Mouse (Mus musculus) layer of hippocampus, adult 9-11 months (tissue): ENCODE measurements around the gene Rfx7.
"Not testable (repeated sequence)": the region's sequence is repeated elsewhere in the genome, so short reads cannot be mapped to it uniquely, and the experiment has no call there.

ENCODE experiments used
- DNase-seq: peaks from one replicate; pipeline ENCODE4 v3.0.0; 2022

Rfx7 gene

DNA sequence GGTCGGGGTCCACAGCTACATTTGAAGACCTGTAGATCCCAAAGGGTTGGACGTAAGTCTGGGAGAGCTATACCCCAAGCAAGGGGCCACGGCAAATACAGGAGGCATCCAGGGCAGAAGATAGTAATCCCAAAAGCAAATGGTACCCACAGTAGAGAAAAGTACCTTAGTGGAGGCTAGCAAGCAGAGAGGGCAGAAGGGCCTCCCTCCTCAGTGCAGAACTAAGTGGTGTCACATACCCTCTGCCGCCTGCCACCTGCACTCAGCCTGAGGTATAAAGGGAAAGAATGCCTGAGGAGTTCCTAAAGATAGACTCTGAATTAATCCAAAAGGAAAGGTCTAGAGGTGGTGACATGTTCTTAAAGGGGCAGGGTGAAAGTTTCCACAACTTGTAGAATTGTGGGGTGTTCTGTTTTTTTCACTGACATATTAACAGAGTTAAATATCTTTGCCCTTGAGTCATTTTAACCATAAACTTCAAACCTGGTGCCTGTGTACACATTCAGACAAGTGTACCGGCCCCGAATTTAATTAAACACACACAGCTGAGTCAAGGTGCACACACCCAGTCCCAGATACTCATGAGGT is 109.1 kb downstream of the Rfx7 start:
- no peak for DNase-seq

DNA sequence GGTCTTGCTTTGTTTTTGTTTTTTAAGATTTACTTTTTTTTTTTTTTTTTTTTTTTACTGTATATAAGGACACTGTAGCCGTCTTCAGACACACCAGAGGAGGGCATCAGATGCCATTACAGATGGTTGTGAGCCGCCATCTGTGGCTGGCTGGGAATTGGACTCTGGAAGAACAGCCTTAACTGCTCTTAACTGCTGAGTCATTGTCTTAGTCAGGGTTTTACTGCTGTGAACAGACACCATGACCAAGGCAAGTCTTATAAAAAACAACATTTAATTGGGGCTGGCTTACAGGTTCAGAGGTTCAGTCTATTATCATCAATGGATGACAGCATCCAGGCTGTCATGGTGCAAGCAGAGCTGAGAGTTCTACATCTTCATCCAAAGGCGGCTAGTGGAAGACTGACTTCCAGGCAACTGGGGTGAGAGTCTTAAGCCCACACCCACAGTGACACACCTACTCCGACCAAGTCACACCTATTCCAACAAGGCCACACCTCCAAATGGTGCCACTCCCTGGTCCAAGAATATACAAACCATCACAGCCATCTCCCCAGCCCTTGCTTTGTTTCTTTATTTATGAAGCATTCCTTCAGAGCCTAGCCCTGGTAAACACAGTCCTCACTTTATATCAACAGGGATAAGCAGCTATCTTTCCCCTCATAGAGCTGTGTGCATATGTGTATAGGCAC is 110.9 kb downstream of the Rfx7 start:
- not testable (repeated sequence) for DNase-seq

DNA sequence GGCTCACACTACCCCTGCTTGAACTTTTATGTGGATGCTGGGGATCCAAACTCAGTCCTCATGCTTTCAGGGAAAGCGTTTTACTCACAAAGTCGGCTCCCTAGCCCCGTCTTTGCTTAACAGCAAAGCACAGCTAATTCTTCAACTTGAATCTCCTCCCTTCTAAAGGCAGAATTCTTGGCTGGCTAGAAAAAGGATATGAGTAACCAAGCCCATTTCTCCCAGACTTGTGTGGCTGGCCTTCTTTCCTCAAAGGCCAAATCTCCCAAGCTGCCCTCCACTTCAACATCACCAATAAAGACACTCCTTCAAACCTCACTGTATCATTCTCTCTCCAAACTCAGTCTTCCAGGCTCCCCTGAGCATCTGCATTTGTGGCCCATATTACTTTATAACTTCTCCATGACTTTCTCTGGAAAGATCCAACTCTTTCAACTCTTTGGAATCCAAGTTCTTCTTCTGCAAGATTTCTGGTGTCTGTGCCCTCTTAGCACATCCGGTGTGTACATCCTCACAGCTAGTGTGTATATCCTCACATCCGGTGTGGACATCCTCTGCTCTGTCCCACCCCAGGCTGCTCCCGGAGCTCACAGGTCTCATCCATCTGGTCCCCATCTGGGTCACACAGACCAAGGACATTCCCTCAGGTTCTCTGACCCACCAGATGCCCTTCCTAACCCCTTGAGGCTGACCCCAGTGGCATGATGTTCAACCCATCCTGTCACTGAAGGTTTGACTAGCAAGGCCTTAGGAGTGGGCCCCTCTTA is 111.8 kb downstream of the Rfx7 start:
- DNase-seq, result no peak

DNA sequence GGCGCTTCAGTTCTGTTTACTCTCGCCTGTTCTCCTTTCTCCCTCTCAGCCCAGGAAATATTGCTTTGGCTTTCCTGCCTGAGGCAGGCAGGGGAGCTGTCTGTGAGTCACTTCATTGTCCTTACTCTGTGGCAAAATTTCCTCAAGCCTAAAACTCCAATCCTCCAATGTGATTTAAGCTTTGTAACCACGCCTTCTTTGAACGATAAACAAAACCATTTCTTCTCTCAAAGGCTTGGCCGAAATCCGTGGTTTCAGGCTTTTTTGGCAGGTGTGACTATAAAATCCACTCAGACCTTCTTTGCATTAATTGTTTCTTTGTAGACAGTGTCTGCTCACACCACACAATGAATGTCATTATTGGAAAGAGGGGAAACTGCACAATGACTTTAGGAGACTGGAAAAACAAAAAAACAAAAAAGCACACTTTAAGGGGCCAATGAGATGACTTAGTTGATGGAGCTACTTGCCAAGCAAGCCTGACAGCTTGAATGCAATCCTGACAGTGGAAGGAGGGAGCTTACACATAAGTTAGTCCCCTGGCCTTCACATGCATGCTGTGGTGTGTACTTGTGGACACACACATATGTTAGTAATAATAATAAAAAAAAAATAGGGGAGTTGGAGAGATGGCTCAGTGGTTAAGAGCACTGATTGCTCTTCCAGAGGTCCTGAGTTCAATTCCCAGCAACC is 112.5 kb downstream of the Rfx7 start:
- no peak for DNase-seq

DNA sequence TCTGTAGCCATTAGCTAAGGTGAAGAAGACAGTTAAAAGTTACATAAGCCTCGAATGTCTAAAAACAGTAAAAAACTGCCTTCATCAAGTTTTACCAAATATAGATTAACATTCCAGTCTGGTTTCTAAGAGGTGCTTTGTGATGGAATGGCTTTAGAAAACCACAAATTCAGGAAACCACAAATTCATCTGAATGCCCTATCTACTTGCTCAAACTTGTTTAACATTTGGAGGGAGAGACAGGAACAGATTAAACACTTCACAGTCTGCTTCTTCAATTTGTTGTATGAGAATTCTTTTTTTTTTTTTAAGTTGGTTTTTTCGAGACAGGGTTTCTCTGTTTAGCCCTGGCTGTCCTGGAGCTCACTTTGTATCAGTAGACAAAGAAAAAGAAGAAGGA is 117.7 kb downstream of the Rfx7 start:
- DNase-seq, result no peak

DNA sequence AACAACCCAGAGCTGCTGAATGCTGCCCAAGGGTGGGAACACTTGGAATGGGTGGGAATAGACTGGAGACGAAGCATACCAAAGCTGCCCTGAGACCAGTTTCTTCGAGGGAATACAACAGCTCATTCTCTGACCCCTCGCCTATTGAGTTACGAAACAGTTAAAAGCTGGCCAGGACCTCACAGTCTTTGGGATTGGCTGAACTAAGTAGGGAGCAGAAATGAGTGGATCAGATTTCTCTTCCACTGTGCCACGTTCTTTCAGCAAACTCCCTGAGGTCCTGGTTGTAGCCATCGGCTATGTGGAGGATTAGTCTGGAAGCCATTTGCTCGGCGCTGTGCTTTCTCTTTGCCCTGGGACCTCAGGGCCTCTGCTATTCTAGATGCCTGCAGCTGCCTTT is 120.9 kb downstream of the Rfx7 start:
- no peak for DNase-seq

DNA sequence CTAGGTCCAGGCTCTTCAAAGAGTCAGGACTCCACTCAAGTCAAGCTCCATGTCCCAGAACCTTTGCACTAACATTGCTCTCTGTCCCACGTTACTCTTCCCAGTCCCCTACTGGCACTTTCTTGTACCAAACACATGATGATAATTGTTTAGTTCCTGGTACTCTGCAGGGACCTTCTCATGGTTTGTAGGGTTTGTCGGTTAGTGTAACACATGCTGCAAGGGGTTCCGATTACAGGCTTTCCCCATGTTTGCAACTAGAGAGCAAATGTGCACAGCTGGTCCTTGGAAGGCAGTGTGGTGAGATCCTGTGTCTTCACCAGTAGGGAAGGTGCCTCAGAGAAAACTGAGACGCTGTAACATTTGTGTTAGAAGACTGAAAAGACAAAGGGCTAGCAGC is 121.5 kb downstream of the Rfx7 start:
- DNase-seq, result no peak

DNA sequence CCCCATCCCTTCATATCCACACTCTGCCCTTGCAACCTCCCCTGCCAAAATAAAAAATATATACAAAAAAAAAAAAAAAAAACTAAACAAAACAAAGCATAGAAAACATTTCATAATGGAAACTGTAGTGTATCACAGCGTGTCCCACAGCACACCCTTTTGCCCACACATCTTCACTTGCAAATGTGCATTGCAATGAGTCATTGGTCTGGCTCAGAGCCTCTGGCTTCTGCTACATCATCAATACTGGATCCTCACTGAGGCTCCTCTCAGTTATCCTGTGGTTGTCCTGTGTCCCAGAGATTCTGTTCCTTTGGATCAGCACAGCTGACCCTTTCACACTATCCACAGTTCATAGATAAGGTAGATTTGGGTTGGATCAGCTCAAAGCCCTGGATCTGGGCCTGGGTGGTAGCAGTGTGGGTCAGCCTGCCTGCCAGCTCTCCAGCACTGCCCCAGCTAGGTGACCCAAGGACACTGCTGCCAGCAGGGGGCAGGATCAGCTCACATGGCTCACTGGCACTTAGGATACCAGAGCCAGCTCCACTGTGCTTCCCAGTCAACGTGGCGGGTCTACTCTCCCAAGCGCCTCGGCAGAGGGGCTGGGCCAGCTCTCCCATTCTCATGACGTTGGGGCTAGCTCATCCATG is 122.7 kb downstream of the Rfx7 start:
- DNase-seq, result peak; percentile 57

DNA sequence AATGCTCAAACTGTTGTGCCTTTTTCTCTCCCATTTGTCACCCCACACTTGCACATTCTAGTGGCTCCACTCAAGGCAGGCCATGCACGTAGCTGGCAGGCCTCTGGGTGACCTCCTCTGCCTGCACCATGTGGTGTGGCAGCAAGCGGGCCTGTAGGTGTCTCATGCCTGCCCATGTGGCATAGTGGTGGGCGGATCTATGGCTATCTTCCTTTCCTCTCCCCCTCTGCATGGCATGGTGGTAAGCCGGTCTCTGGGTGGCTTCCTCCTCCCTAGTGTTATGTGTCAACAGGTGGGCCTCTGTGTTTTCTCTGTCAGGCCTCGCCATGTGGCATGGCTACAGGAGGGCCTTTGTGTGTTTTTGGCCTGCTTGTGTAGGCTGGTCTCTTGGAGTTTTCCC is 123.6 kb downstream of the Rfx7 start:
- no peak for DNase-seq

DNA sequence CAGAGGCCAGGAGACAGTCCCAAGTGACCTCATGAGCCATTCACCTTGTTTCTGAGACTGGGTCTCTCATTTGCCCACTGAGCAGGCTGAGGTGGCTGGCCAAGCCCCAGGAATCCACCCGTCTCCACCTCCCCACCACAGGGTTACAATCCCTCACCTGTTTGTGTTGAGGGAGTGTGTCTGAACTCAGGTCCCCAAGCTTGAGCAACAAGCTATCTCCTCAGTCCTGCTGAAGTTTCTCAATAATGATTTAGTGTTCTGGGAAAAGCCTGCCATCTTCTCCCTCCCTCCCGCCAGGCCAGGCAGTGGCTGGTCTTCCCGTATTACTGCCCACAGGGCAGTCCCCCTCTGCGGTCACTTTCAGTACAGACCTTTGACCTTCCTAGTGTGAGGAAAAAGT is 124.5 kb downstream of the Rfx7 start:
- no peak for DNase-seq

DNA sequence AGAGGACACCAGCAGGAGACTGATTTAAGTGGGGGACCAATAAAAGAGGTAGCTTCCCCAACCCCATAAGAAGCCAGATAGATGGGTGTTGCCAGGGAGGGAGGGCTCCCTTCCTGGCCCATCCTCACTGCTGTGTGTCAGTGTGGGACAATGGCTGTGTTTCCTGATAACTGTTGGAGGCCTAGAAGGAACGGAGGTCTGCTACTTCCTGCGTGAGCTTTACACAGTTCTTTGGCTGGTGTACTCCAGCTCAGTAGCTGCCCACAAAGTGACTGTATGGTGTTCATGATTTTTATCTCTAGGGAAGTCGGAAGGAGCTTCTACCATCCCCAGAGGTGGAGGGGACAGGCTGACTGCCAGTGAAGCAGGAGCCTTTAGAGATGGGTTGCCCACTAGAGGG is 124.9 kb downstream of the Rfx7 start:
- no peak for DNase-seq

DNA sequence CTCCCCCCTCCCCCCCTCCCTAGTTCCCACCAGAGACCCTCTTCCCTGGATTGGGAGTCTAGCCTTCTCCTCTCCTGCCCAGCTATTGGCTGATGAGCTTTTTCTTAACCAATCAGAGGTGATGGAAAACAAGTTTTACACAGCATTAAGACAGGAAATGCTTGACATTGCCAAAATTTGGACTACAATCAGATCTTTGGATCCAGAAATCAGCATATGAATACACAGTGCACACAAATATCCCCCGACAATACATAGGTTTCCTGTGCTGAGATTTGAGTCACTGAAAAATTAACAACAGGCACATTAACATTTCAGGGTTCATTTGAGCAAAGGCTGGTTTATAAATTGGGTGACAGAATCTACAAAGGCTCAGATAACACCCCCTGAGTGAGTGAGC is 125.7 kb downstream of the Rfx7 start:
- DNase-seq, result no peak

DNA sequence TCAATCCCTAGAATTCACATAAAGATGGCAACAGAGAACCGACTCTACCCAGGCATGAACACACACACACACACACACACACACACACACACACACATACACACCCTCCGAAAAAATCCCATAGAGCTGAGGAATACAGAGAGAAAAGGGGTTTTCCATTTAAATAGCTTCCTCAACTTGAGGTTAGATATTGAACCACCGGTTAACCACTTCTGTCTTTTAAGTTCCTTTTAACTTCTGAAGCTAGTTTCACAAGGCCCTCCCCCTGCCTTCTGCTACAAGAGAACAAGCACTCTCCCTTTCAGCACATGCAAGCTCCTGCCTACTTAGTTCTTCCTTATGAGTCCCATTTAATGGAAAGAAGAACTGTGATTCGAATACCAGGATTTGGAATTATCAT is 128.1 kb downstream of the Rfx7 start:
- DNase-seq, result no peak

DNA sequence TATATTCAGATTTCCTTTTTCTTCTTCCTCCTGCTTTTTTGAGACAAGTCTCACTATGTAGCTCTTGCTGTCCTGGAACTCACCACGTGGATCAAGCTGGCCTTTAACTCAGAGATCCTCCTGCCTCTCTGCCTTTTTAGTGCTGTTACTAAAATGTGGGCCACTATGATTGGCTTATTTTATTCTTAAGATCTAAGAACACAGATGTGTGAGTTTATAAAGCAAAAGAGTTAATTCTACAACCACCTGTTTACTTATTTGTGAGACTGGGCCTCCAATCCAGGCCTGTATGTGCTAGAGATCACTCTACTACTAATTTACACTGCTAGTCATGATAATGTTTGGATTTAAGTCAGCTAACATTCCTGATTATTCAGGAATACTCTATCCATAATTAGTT is 128.9 kb downstream of the Rfx7 start:
- no peak for DNase-seq

DNA sequence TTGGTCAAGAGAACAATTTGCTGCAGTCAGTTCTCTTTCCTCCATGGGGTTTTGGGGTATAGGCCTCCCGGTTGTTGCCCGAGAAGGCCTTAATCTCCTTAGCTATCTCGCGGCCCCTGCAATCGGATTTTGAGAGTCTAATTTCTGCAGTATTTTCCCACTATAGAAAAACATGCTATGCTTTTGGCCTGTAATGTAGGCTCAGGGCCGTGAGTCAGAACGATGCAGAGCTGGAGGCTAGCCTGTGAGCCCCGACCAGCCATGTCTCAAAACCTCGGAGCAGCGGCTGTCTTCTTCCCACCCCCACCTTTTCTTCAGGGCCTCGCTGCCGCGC is 129.5 kb downstream of the Rfx7 start:
- DNase-seq, result no peak

DNA sequence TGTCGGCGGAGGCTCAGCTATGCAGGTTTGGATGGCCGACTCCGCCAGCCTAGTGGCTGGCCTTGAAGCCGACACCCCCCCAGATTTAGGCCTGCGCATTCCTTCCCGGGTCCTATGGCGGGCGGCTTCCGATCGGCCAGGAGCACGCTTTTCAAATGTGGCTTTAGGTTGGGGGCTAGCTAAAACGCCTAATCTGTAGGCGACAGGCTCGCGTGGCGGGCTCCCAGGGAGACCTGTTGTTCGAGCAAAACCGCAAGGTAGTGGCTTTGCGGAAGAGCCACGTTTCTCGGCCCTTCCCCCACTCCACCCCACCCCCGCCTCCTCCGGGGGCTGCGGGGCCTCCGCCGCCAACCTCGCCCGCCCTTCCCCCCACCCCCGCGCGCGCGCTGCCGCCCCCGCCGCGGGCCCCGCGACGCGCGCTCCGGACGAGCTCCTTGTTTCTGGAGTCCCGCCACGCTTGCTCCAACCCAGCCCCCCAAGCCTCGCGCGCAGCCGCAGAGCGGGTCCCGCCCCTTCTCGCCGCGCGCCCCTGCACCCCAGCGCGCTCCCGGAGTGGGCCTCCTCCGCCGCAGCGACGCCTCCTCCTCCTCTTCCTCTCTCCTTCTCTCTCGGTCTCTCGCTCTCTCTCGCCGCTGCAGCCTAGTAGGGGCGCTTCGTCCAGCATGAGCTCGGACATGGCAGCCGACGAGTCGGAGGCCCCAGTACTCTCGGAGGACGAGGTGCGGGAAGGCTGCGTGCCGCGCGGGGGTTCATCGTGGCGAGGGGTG is 130.0 kb downstream of the Rfx7 start, which contains the start of gene Nedd4:
Gene Nedd4 (plus strand): TSS at position 452 of the 767 bp plus-strand sequence.
- DNase-seq, result peak; percentile 93

DNA sequence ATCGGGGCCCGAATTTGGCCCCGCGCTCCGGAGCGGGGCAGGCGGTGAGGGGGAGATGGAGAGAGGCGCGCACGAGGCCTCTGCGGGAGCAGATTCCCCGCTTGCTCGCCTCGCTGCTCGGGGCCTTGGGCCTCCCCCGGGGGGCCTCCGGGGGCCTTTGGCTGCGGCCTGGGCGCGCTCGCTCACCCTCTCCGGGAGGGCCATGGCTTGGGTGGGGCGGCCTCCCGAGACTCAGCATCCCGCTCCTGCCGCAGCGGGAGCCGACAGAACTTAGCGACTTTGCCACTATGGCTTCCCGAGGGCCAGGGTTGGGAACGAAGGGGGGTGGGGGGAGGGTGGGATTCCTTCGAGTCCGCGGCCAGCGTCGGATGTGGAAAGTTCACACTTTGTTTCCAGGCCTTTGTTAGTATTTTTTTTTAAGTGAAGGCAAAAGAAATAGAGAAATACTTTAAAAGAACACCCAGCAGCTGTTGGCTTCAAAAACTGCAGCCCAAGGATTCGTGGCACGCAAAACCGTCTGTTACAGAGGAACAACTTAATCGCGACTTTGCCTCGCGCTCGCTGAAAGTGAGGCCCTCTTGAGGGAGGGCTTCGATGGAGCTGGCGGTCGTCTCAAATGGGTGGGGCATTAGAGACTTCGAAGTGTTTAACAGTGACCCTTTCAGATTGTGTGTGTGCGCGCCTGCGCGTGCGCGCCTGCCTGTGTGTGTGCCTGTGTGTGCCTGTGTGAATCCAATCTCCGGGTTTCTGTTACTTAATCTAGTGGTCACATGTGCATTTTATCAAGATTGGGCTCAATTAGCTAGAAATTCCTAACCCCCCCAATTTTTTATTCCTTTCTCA is 130.9 kb downstream of the Rfx7 start:
- DNase-seq, result peak; percentile 80

DNA sequence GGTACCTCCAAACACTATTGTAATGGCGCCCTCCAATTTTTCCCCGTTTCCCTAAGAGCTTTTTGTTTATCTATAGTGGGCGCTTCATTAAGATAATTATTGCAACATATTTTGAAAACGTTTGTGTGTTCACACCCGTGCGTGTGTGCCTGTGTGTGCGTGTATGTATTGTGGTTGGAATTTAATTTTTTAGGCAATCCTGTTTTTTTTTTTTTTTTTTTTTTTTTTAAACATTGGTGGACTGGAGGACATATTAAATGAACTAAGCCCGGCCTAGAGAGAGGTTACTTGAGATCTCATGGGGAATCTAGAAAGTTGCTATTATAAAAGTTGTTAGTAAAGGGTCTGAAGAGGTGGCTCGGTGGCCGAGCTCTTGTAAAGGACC is 131.5 kb downstream of the Rfx7 start:
- no peak for DNase-seq

DNA sequence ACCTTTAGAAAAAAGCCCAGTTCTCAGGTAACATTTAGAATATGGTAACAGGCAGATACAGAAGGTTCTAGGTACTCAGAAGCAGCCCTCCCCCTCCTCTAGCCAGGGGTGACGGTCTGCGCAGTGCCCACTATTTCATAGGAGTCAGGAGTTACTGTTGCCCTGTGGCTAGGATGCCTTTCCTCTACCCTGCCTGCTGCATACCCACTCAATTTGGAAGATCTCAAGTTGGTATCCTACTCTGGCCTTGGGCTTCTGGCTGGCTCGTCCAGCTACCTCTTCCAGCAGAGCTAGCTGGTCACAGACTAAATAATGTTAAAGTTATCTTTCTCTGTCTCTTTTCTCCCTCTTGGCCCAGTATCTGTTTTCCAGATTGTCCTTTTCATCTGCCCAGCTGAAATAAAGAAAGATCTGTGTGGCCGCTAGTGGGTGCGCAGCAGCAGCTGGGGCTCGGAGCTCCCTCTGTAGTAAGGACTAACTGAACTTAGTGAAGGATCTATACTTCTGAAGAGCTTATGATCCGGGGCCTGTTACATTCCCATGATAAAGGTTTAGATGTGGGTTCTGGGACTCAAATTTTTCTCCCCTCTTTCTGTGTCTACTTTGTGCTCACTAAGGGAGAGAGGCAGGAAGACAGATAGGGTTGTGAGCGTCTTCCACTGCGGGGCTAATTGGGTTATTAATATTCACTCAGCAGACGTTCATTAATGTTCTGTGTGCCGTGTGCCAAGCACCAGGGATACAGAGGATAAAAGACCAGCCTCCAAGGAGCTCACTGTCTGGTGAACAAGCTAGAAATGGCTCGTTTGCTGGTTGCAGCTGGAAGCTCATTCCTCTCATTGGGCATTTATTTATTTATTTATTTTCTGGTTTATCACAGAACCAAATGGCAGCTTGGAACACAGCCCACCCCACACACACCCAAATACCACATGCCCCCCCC is 132.6 kb downstream of the Rfx7 start:
- no peak for DNase-seq

DNA sequence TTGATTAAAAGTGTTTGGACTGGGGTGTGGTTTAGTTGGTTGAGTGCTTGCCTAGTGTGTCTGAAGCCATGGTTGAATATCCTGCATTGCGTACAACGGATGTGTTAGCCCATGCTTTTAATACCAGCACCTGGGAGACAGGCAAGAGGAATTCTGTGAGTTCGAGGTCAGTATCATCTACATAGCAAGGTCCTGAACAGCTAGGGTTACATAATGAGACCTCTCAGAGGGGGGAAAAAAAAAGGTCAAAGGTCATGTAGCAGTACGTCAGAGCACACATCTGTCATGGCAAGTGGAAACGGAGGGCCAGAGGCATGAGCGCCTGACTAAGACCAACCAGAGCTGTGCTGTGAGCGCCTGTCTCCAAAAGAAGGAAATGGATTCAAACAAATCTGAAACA is 133.5 kb downstream of the Rfx7 start:
- DNase-seq, result no peak
